Mouse (Mus musculus) liver, embryonic 14.5 days (tissue): ENCODE data around the gene Tstd1. TPM values are rescaled to one million over a fixed set of nuclear protein-coding genes. Genes with fewer than 3 reads are reported as not detected.

Source experiments
- ATAC-seq: fragments of 200-750 bp; cut with Nextera tagmentation; 2 replicates; pipeline ENCODE4 v1.8.0; 2017; ENCODE audit warnings: moderate number of reproducible peaks, mild to moderate bottlenecking, moderate library complexity; ENCODE audit not compliant: insufficient read depth
- DNase-seq, 3 experiments: peaks; one replicate each; pipeline ENCODE4 v3.0.0-alpha.2; 2012 to 2013; ENCODE audit warnings: low read depth in 3 of 3, low spot score in 3 of 3
- H3K27ac ChIP-seq: fragments of 300-500 bp; sonication (generic); 2 replicates; pipeline ENCODE4 v1.5.1; 2014; ENCODE audit warnings: moderate library complexity, mild to moderate bottlenecking, control low read depth, inconsistent platforms
- H3K27me3 ChIP-seq: fragments of 300-500 bp; sonication (generic); 2 replicates; pipeline ENCODE4 v1.6.1; 2014; ENCODE audit warnings: mild to moderate bottlenecking, low read length, moderate library complexity; ENCODE audit not compliant: control insufficient read depth, insufficient read depth
- H3K36me3 ChIP-seq: fragments of 300-500 bp; sonication (generic); replicated peaks from 2 replicates; pipeline ENCODE4 v1.6.1; 2014; ENCODE audit warnings: low read depth; ENCODE audit not compliant: control insufficient read depth, insufficient read depth
- H3K4me1 ChIP-seq, 2 experiments: fragments of 200-500 bp in 1 of 2; fragments of 300-500 bp in 1 of 2; sonication (generic) in 1 of 2; replicated peaks; 2 replicates each; pipeline ENCODE4 v1.6.1; 2012 to 2014; ENCODE audit warnings: antibody characterized with exemption in 1 of 2, inconsistent platforms in 1 of 2, low read length in 1 of 2; ENCODE audit not compliant: control insufficient read depth in 2 of 2, insufficient read depth in 2 of 2
- H3K4me2 ChIP-seq: fragments of 300-500 bp; sonication (generic); 2 replicates; pipeline ENCODE4 v1.6.1; 2014; ENCODE audit warnings: low read depth, mild to moderate bottlenecking, control low read depth, moderate library complexity
- H3K4me3 ChIP-seq, 2 experiments: fragments of 200-500 bp in 1 of 2; fragments of 300-500 bp in 1 of 2; sonication (generic) in 1 of 2; 2 replicates each; pipeline ENCODE4 v1.5.1; 2012 to 2014; ENCODE audit warnings: low read depth in 2 of 2, low read length in 2 of 2, mild to moderate bottlenecking in 2 of 2, control low read depth in 1 of 2, inconsistent platforms in 1 of 2, moderate library complexity in 1 of 2; ENCODE audit not compliant: insufficient read depth in 1 of 2
- H3K9ac ChIP-seq: fragments of 300-500 bp; sonication (generic); replicated peaks from 2 replicates; pipeline ENCODE4 v1.6.1; 2014; ENCODE audit warnings: mild to moderate bottlenecking, control low read depth, moderate library complexity
- H3K9me3 ChIP-seq: fragments of 300-500 bp; sonication (generic); 2 replicates; pipeline ENCODE4 v1.6.1; 2016; ENCODE audit warnings: low read length, mixed read lengths; ENCODE audit not compliant: control insufficient read depth
- CTCF ChIP-seq: IDR thresholded peaks from 2 replicates; pipeline ENCODE4 v1.5.1; 2016; ENCODE audit warnings: antibody characterized with exemption, low read depth, control low read depth
- EP300 ChIP-seq: IDR thresholded peaks from 2 replicates; pipeline ENCODE4 v1.6.1; 2016; ENCODE audit warnings: antibody characterized with exemption, low read depth
- WGBS: fragments of 180-500 bp; shearing (Covaris S2); extraction: QIAGEN DNeasy Blood & Tissue Kit; methylation state at CpG from one replicate; pipeline ENCODE4 v1.1.7; 2014; ENCODE audit not compliant: insufficient replicate concordance; 5-methylcytosine and 5-hydroxymethylcytosine counted together
- polyA plus RNA-seq, 2 experiments: library from polyadenylated mRNA; depleted of rRNA in 1 of 2; stranded (reverse) in 1 of 2; unstranded in 1 of 2; fragments of >200 nt; fragmentation: Nextera tagmentation in 1 of 2; extraction: Ambion mirVana in 1 of 2; gene quantifications; 2 replicates each; pipeline versions ENCODE4 v1.2.1 to v1.2.3; 2012 to 2014

Gene Tstd1
- polyA plus RNA-seq, 2 experiments, result 0.19 to 0.90 TPM

DNA sequence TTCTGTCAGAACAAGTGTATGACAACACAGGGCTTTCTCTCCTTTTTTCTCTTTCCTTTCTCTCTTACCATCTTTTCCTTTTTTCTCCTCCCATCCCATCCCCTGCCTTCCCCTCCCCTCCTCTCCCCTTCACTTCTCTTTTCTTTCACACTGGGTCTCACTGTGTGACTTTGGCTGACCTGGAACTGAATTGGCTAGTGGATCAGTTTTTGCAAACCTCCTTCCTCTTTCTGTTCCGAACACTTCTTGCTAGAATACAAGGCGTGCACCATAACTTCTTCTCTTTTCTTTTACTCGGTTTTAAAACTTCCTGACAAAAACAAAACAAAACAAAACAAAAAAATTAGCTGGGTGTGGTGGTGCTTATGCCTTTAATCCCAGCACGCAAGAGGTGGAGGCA is 47.9 kb downstream of the Tstd1 start:
- TF ChIP-seq CTCF (no peak), EP300 (no peak)

GRCm38 (mm10) chr1:171469678-171470077 is 51.0 kb downstream of the Tstd1 start:
- Histone ChIP-seq H3K9me3 (no peaks in the 10 kb centered on the region), H3K27ac (no peak overlapping the region), H3K4me1 (no peaks in the 10 kb centered on the region), H3K4me2 (no peak overlapping the region), H3K27me3 (no peaks in the 10 kb centered on the region), H3K36me3 (no peaks in the 10 kb centered on the region), H3K9ac (no peak overlapping the region), H3K4me3 (no peak overlapping the region)
- no peak for TF ChIP-seq EP300
- no peak for TF ChIP-seq CTCF
- WGBS, result 58% methylated on average over 3 of the region's 3 CpGs
- DNase-seq (no peak), ATAC-seq (no peak)

More for the DNA sequence above, 47.9 kb downstream of the Tstd1 start:
- no peaks in the 10 kb centered on the region for H3K36me3 ChIP-seq
- no peak overlapping the region for H3K9ac ChIP-seq
- ATAC-seq (no peak), DNase-seq (no peak)
- no peak overlapping the region for H3K4me2 ChIP-seq
- 25% methylated on average over 4 of the region's 4 CpGs for WGBS
- no peaks in the 10 kb centered on the region for H3K27me3 ChIP-seq
- no peaks in the 10 kb centered on the region for H3K4me1 ChIP-seq
- no peaks in the 10 kb centered on the region for H3K9me3 ChIP-seq
- H3K27ac ChIP-seq, result no peak overlapping the region
- no peak overlapping the region for H3K4me3 ChIP-seq

Other genes with a start within 250 kb of the Tstd1 start
- gene Pcp4l1, start 222.6 kb upstream of the Tstd1 start, polyA plus RNA-seq (2012; rRNA removed), result 0.94 and 1.0 TPM in 2 replicates
- gene Pcp4l1, start 222.6 kb upstream of the Tstd1 start, polyA plus RNA-seq (2014; fragmentation: Nextera tagmentation; extraction: Ambion mirVana), result 1.2 and 1.3 TPM in 2 replicates
- 1.0 TPM in 2 replicates for gene Nr1i3, start 204.9 kb upstream of the Tstd1 start, polyA plus RNA-seq (2012; rRNA removed)
- gene Nr1i3, start 204.9 kb upstream of the Tstd1 start, polyA plus RNA-seq (2014; fragmentation: Nextera tagmentation; extraction: Ambion mirVana), result 0.62 and 0.88 TPM in 2 replicates
- 9.4 and 11.0 TPM in 2 replicates for gene Tomm40l, start 196.4 kb upstream of the Tstd1 start, polyA plus RNA-seq (2012; rRNA removed)
- 16.0 and 17.5 TPM in 2 replicates for gene Tomm40l, start 196.4 kb upstream of the Tstd1 start, polyA plus RNA-seq (2014; fragmentation: Nextera tagmentation; extraction: Ambion mirVana)
- gene Apoa2, start 193.8 kb upstream of the Tstd1 start, polyA plus RNA-seq (2012; rRNA removed), result 2,859 and 3,167 TPM in 2 replicates
- gene Apoa2, start 193.8 kb upstream of the Tstd1 start, polyA plus RNA-seq (2014; fragmentation: Nextera tagmentation; extraction: Ambion mirVana), result 5,173 and 5,415 TPM in 2 replicates
- gene Fcer1g, start 184.5 kb upstream of the Tstd1 start, polyA plus RNA-seq (2012; rRNA removed), result 50.1 and 74.3 TPM in 2 replicates
- 87.8 and 104 TPM in 2 replicates for gene Fcer1g, start 184.5 kb upstream of the Tstd1 start, polyA plus RNA-seq (2014; fragmentation: Nextera tagmentation; extraction: Ambion mirVana)
- 0.11 and 0.17 TPM in 2 replicates for gene Adamts4, start 168.5 kb upstream of the Tstd1 start, polyA plus RNA-seq (2012; rRNA removed)
- 0.13 and 0.25 TPM in 2 replicates for gene Adamts4, start 168.5 kb upstream of the Tstd1 start, polyA plus RNA-seq (2014; fragmentation: Nextera tagmentation; extraction: Ambion mirVana)
- 53.6 and 72.4 TPM in 2 replicates for gene Ndufs2, start 167.5 kb upstream of the Tstd1 start, polyA plus RNA-seq (2012; rRNA removed)
- gene Ndufs2, start 167.5 kb upstream of the Tstd1 start, polyA plus RNA-seq (2014; fragmentation: Nextera tagmentation; extraction: Ambion mirVana), result 136 TPM in 2 replicates
- 14.5 and 14.7 TPM in 2 replicates for gene B4galt3, start 148.5 kb upstream of the Tstd1 start, polyA plus RNA-seq (2012; rRNA removed)
- gene B4galt3, start 148.5 kb upstream of the Tstd1 start, polyA plus RNA-seq (2014; fragmentation: Nextera tagmentation; extraction: Ambion mirVana), result 12.7 and 17.3 TPM in 2 replicates
- gene Ppox, start 137.7 kb upstream of the Tstd1 start, polyA plus RNA-seq (2012; rRNA removed), result 161 and 178 TPM in 2 replicates
- 170 and 191 TPM in 2 replicates for gene Ppox, start 137.7 kb upstream of the Tstd1 start, polyA plus RNA-seq (2014; fragmentation: Nextera tagmentation; extraction: Ambion mirVana)
- gene Usp21, start 130.9 kb upstream of the Tstd1 start, polyA plus RNA-seq (2012; rRNA removed), result 17.1 and 18.0 TPM in 2 replicates
- gene Usp21, start 130.9 kb upstream of the Tstd1 start, polyA plus RNA-seq (2014; fragmentation: Nextera tagmentation; extraction: Ambion mirVana), result 17.4 and 21.6 TPM in 2 replicates
- gene Ufc1, start 123.8 kb upstream of the Tstd1 start, polyA plus RNA-seq (2012; rRNA removed), result 14.5 and 23.3 TPM in 2 replicates
- gene Ufc1, start 123.8 kb upstream of the Tstd1 start, polyA plus RNA-seq (2014; fragmentation: Nextera tagmentation; extraction: Ambion mirVana), result 45.8 and 51.6 TPM in 2 replicates
- 15.3 and 15.8 TPM in 2 replicates for gene Dedd, start 89.7 kb upstream of the Tstd1 start, polyA plus RNA-seq (2012; rRNA removed)
- 16.5 and 18.9 TPM in 2 replicates for gene Dedd, start 89.7 kb upstream of the Tstd1 start, polyA plus RNA-seq (2014; fragmentation: Nextera tagmentation; extraction: Ambion mirVana)
- gene Nit1, start 73.2 kb upstream of the Tstd1 start, polyA plus RNA-seq (2012; rRNA removed), result 23.4 and 24.0 TPM in 2 replicates
- 22.1 and 23.3 TPM in 2 replicates for gene Nit1, start 73.2 kb upstream of the Tstd1 start, polyA plus RNA-seq (2014; fragmentation: Nextera tagmentation; extraction: Ambion mirVana)
- gene Pfdn2, start 73.2 kb upstream of the Tstd1 start, polyA plus RNA-seq (2012; rRNA removed), result 7.9 and 36.2 TPM in 2 replicates
- 19.9 and 20.7 TPM in 2 replicates for gene Pfdn2, start 73.2 kb upstream of the Tstd1 start, polyA plus RNA-seq (2014; fragmentation: Nextera tagmentation; extraction: Ambion mirVana)
- gene Klhdc9, start 58.1 kb upstream of the Tstd1 start, polyA plus RNA-seq (2012; rRNA removed), result 0.27 and 0.39 TPM in 2 replicates
- 0.49 and 0.70 TPM in 2 replicates for gene Klhdc9, start 58.1 kb upstream of the Tstd1 start, polyA plus RNA-seq (2014; fragmentation: Nextera tagmentation; extraction: Ambion mirVana)
- gene Nectin4, start 48.8 kb upstream of the Tstd1 start, polyA plus RNA-seq (2012; rRNA removed), result 0.09 and 0.12 TPM in 2 replicates
- gene Nectin4, start 48.8 kb upstream of the Tstd1 start, polyA plus RNA-seq (2014; fragmentation: Nextera tagmentation; extraction: Ambion mirVana), result 0.04 and 0.06 TPM in 2 replicates
- 2.2 and 3.0 TPM in 2 replicates for gene Arhgap30, start 29.9 kb upstream of the Tstd1 start, polyA plus RNA-seq (2012; rRNA removed)
- 1.8 and 1.9 TPM in 2 replicates for gene Arhgap30, start 29.9 kb upstream of the Tstd1 start, polyA plus RNA-seq (2014; fragmentation: Nextera tagmentation; extraction: Ambion mirVana)
- gene Usf1, start 7.6 kb upstream of the Tstd1 start, polyA plus RNA-seq (2012; rRNA removed), result 13.4 and 16.9 TPM in 2 replicates
- gene Usf1, start 7.6 kb upstream of the Tstd1 start, polyA plus RNA-seq (2014; fragmentation: Nextera tagmentation; extraction: Ambion mirVana), result 15.0 and 18.9 TPM in 2 replicates
- 11.9 TPM in 2 replicates for gene F11r, start 18.7 kb downstream of the Tstd1 start, polyA plus RNA-seq (2012; rRNA removed)
- 13.6 and 14.0 TPM in 2 replicates for gene F11r, start 18.7 kb downstream of the Tstd1 start, polyA plus RNA-seq (2014; fragmentation: Nextera tagmentation; extraction: Ambion mirVana)
- gene Alyref2, start 84.6 kb downstream of the Tstd1 start, polyA plus RNA-seq (2012; rRNA removed), result 1.7 and 2.5 TPM in 2 replicates
- gene Alyref2, start 84.6 kb downstream of the Tstd1 start, polyA plus RNA-seq (2014; fragmentation: Nextera tagmentation; extraction: Ambion mirVana), result 2.4 and 2.9 TPM in 2 replicates
- gene Itln1, start 116.4 kb downstream of the Tstd1 start, polyA plus RNA-seq (2012; rRNA removed), result not detected in 2 replicates
- not detected in 2 replicates for gene Itln1, start 116.4 kb downstream of the Tstd1 start, polyA plus RNA-seq (2014; fragmentation: Nextera tagmentation; extraction: Ambion mirVana)
- gene Cd244a, start 140.3 kb downstream of the Tstd1 start, polyA plus RNA-seq (2012; rRNA removed), result 0.09 and 0.12 TPM in 2 replicates
- 0.22 and 0.24 TPM in 2 replicates for gene Cd244a, start 140.3 kb downstream of the Tstd1 start, polyA plus RNA-seq (2014; fragmentation: Nextera tagmentation; extraction: Ambion mirVana)
- gene Ly9, start 188.5 kb downstream of the Tstd1 start, polyA plus RNA-seq (2012; rRNA removed), result 1.0 and 1.2 TPM in 2 replicates
- gene Ly9, start 188.5 kb downstream of the Tstd1 start, polyA plus RNA-seq (2014; fragmentation: Nextera tagmentation; extraction: Ambion mirVana), result 0.18 and 0.20 TPM in 2 replicates
- 0.03 and 0.04 TPM in 2 replicates for gene Slamf7, start 234.2 kb downstream of the Tstd1 start, polyA plus RNA-seq (2012; rRNA removed)
- 0.17 and 0.25 TPM in 2 replicates for gene Slamf7, start 234.2 kb downstream of the Tstd1 start, polyA plus RNA-seq (2014; fragmentation: Nextera tagmentation; extraction: Ambion mirVana)